Mouse (Mus musculus): ENCODE measurements at regions not wholly inside any gene's neighbourhood (a gene's known extent, or its start where the extent isn't known, plus 50 kb on each side); places are given as distances from the start of the nearest gene placed in this dataset. TPM values are rescaled to one million over a fixed set of nuclear protein-coding genes. Genes with fewer than 3 reads are reported as not detected.

DNA sequence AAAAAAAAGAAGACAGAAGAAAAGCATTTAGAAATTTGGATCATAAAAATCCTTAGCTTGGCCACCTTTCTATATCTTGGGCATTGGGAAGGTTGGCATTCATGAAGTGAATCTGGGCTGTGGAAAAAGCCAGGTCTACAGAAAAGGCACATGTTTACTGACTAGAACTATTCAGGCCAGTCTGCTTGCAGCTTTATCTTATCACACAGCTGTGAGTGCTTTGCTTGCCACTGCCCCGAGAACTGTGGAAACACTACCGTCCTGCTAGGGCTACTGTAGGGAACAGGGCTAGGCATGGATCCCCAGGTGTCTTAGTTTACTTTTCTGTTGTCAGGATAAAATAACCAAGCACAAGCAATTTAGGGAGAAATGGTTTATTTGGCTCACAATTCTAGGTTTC lies 63.4 kb upstream of the Med14 start:
- 54% methylated on average over 2 of the region's 2 CpGs for WGBS
- Histone ChIP-seq H3K4me1 (no peaks in the 10 kb centered on the region), H3K27ac (no peak overlapping the region), H3K4me3 (replicated peaks) (no peak overlapping the region), H3K36me3 (no peaks in the 10 kb centered on the region), H3K27me3 (no peaks in the 10 kb centered on the region), H3K9me3 (replicated peaks) (no peaks in the 10 kb centered on the region), H3K4me2 (no peak overlapping the region), H3K9ac (no peak overlapping the region)
- ATAC-seq (replicated peaks; ENCODE audit: low FRiP score), result no peak

DNA sequence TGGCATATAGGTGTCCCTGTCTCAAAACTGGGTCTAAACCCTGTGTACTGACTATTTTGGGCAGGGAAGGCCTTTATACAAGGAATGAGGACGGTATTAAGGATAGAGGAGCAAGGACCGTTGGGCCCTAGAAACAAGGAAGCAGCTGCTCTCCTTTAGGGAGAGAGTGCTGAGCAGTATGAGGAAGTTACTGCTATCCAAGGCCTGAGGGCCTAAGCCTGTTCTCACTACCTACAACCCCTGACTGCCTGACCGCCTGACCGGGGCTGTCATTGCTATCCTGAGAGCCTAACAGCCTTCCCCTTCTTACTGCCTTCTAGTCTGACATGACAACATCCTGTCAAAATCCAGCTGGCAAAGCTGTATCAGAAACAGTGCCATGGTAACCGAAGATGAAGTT lies 62.6 kb upstream of the Med14 start:
- H3K4me2 ChIP-seq, result no peak overlapping the region
- no peak for ATAC-seq (replicated peaks; ENCODE audit: low FRiP score)
- H3K4me1 ChIP-seq, result no peaks in the 10 kb centered on the region
- H3K4me3 ChIP-seq (replicated peaks), result no peak overlapping the region
- H3K36me3 ChIP-seq, result no peaks in the 10 kb centered on the region
- no peaks in the 10 kb centered on the region for H3K9me3 ChIP-seq (replicated peaks)
- WGBS, result 76% methylated on average over 5 of the region's 5 CpGs
- no peak overlapping the region for H3K27ac ChIP-seq
- H3K27me3 ChIP-seq, result no peaks in the 10 kb centered on the region
- no peak overlapping the region for H3K9ac ChIP-seq

DNA sequence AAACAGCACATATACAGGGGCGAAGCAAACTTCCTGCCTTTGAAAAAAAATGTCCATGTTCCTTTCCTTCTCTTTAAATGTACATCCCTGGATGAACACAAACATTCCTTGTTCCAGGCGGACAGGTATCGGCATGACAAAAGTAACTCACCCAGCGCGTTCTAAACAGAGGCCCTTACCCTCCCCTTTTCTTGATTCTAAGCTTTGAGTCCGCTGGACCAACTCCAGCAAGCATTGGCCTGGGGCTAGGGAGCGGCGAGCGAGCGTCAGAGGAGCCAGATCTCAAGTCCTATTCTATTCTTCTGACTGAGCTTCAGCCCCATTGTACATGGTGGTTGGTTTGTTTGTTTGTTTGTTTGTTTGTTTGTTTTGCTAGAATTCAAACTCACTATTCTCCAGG lies 60.9 kb upstream of the Med14 start:
- Histone ChIP-seq H3K36me3 (no peaks in the 10 kb centered on the region), H3K9me3 (replicated peaks) (no peaks in the 10 kb centered on the region), H3K27me3 (0 out of 2 replicates have a peak, but pooled peaks cover 4% of the 10 kb centered on the region), H3K27ac (no peak overlapping the region), H3K4me1 (no peaks in the 10 kb centered on the region), H3K4me2 (no peak overlapping the region), H3K9ac (no peak overlapping the region), H3K4me3 (replicated peaks) (no peak overlapping the region)
- no peak for ATAC-seq (replicated peaks; ENCODE audit: low FRiP score)
- WGBS, result 57% methylated on average over 10 of the region's 10 CpGs

DNA sequence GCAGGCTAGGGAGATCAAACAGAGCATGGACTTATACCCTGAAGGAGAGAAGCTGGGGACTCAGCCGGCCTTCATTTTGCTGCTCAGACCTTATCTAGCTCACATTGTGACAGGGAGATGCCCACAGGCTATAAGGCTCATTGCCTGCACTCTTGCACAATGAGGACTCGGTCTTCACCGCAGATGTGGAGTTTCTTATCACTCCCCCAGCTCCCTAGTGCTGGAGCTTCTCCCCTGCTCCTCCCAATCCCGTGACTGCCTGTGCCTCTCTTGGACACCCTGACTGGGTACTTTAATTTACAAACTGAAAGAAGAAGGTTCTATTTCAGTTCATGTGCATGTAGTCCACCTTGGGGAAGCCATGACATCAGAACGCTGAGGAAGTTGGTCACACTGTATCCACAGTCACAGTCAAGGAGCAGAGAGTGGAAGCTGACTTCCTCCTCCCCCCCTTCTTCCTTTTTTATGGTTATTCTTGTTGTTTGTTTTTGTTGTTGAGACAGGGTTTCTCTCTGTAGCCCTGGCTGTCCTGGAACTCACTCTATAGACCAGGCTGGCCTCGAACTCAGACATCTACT lies 51.3 kb upstream of the Med14 start:
- Histone ChIP-seq H3K27ac (no peak overlapping the region), H3K36me3 (no peaks in the 10 kb centered on the region), H3K9me3 (replicated peaks) (no peaks in the 10 kb centered on the region), H3K4me2 (no peak overlapping the region), H3K27me3 (no peaks in the 10 kb centered on the region), H3K9ac (no peak overlapping the region), H3K4me1 (no peaks in the 10 kb centered on the region), H3K4me3 (replicated peaks) (no peak overlapping the region)
- WGBS, result 85% methylated on average over 6 of the region's 6 CpGs
- no peak for ATAC-seq (replicated peaks; ENCODE audit: low FRiP score)

Small RNA genes lying in the stretch of these regions (microRNA-seq; reads per million reads assigned to microRNA genes)
- not detected for gene Gm25063

Data from kidney, embryonic 15.5 days (tissue).